Mouse (Mus musculus) bone marrow, adult 2 months (tissue): ENCODE results near the gene Magel2.

ENCODE experiments used
- CTCF ChIP-seq: fragments of 200-500 bp; IDR thresholded peaks from 2 replicates; pipeline ENCODE4 v1.5.1; 2011; ENCODE audit warnings: low read length, control low read depth; ENCODE audit not compliant: control insufficient read depth, insufficient read depth
- POLR2A ChIP-seq: fragments of 200-500 bp; IDR thresholded peaks from 2 replicates; pipeline ENCODE4 v1.6.1; 2011; ENCODE audit warnings: low read depth, mild to moderate bottlenecking, control low read depth, low read length, borderline replicate concordance; ENCODE audit not compliant: control insufficient read depth

- TF ChIP-seq CTCF, result no peak
- no peak for TF ChIP-seq POLR2A
Measured at GRCm38 (mm10) chr7:62377313-62377712, 503 bp downstream of the Magel2 start.
